Mouse (Mus musculus): ENCODE results near the gene Carm1. TPM values are rescaled to one million over a fixed set of nuclear protein-coding genes. Genes with fewer than 3 reads are reported as not detected.
A peak's percentile ranks its signal among the peaks of the same experiment; 100 is the strongest.
"Not testable (repeated sequence)": the region's sequence is repeated elsewhere in the genome, so short reads cannot be mapped to it uniquely, and the experiment has no call there.

The Carm1 gene
- total RNA-seq, 2 experiments from 2014 or later, result 56.9 to 65.4 TPM

- no peak for DNase-seq
- intact Hi-C loops (cut with DNase I), result no loop called here
Measured at GRCm38 (mm10) chr9:21536501-21536900, 10.2 kb upstream of the Carm1 start.

DNA sequence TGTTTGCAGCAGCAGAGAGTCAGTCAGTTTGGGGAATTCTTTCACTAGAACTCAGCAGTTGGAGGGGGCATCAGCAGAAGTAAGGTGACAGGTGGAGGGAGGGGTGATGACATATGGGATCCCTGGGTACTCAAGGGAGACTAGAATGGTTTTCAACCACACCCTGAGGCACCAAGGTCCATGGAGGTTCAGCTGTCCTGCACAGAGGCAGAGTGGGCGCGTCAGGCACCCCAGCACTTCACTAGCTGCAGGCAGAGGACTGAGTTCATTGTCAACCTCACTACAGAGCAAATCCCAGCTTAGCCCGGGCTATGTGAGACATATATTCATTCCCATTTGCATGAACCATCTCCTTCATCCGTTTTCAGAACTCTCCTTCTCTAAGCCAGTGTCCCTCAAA, 9.7 kb upstream of the Carm1 start:
- intact Hi-C loops (cut with DNase I), result no loop called here
- DNase-seq, result no peak

GRCm38 (mm10) chr9:21539981-21540753, 6.5 kb upstream of the Carm1 start:
- intact Hi-C loops (cut with DNase I), result no loop called here
- DNase-seq, result no peak

DNA sequence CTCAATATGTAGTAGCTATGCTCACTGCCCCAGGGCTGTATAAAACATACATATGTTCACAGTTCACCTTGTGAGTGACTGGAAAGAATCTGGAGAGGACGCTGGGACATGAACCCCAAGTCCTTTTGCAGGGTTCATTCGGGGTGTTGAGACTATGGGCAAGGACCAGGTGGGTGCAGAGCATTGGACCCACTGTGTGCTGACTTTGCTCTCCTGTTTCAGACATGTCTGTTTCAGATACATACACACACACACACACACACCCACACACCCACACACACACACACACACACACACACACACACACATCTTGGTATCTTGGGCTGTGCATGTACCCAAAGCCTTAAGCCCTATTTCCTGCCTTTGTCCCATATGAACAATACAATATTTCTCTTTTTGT, 4.7 kb upstream of the Carm1 start:
- intact Hi-C loops (cut with DNase I); DNase-seq: not testable (repeated sequence)

GRCm38 (mm10) chr9:21545351-21545915, 1.3 kb upstream of the Carm1 start:
- DNase-seq, result no peak
- intact Hi-C loops (cut with DNase I), result no loop called here

- peak; percentile 99 for DNase-seq
- intact Hi-C loops (cut with DNase I), result loop anchor here (2.0 kb wide), 2 partner anchors 35 to 45 kb away; partner anchors contain the start of gene Tmed1
Measured at GRCm38 (mm10) chr9:21545916-21546788, 542 bp upstream of the Carm1 start.

DNA sequence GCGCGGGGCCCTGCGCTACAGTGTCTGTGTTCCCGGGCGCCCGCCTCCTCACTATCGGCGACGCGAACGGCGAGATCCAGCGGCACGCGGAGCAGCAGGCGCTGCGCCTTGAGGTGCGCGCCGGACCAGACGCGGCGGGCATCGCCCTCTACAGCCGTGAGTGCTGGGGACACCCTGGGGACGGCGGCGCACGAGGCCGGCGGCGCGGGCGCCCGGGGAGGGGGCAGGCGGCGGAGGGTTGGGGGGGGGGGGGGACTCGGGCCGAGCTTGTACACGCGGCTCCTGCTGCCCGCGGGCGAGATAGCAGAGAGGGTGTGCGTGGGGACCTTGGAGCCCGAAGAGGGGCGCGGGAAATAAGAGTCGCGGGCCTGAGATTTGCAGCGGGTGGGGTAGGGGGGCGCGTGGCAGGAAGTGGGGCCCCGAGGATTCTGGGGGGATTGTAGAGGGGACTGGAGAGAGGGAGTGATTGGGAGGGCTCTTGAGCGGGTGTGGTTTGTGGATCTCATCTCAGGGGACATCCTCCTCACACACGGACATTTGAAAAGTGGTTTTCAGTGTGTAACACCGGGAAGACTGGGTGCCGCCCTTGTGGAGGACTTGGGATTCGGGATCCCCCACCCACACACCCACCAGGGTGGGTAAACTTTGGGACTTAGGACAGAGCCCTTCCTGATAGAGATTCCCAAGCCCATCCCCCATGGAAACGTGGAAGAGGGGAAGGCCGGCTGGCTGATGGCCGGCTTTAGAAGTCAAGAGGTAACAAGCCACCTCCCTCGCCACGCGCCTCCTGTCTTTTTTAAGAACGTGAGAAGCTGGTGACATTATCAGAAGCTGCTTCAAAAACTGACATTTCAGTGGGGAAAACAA, 614 bp downstream of the Carm1 start:
- DNase-seq, result peak; percentile 38 to 79
- intact Hi-C loops (cut with DNase I), result loop anchor here (2.0 kb wide), 2 partner anchors 37 to 43 kb away; partner anchors contain the start of gene Tmed1

DNA sequence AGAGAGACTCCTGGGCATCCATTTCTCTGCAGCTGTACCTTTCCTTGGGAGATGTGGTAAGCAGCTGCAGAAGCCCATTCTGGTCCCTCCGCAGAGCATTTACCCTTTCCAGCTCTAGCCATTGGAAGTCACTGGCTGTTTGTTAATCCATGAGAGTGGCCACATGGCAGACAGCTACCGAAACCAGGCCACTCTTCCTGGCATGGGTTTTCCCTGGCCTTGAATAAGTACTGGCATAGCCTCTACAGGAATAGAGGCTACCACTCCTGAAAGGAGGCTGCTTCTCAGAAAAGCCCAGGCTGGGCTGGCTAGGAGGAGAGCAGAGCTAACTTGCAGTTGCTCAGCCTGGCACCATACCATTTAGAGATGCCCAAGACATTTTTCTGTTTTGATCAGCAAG, 4.4 kb downstream of the Carm1 start:
- intact Hi-C loops (cut with DNase I), result no loop called here

DNA sequence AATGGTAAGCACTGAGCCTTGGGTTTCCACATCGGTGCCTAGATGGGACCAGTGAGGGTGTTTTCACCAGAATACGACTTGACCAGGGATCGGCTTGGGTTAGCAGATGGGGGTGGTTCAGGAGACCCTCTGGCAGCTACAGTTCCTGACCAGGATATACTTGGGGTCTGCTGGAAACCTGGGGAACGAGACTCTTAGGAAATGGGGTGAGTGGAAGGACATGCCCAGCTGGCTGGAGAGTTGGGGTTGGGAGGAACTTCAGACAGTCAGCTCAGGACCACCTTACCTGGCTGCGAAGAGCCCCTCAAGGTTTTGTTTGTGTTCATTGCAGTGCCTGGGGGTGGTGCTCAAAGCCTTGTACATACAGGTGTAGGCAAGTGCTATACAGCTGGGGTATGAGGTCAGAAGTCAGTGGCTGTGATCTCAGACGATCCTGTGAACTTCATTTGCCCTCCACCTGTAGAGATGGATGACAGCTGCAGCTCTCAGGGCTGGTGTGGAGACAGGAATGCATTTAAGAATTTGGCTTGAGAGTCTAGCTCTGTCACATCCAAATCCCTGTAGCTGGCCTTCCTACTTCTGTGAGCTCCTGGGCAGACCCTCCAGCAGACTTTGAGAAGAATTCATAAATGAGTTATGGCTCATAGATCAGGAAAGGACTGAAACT, 7.0 kb downstream of the Carm1 start:
- intact Hi-C loops (cut with DNase I), result no loop called here
- DNase-seq, result no peak

More for the DNA sequence above, 4.4 kb downstream of the Carm1 start:
- DNase-seq, result no peak

GRCm38 (mm10) chr9:21555198-21555742, 8.6 kb downstream of the Carm1 start:
- intact Hi-C loops (cut with DNase I), result no loop called here
- DNase-seq, result no peak

GRCm38 (mm10) chr9:21556996-21557395, 10.3 kb downstream of the Carm1 start:
- no peak for DNase-seq
- intact Hi-C loops (cut with DNase I), result no loop called here

- DNase-seq, result no peak
- intact Hi-C loops (cut with DNase I), result no loop called here
Measured at GRCm38 (mm10) chr9:21557556-21557955, 10.9 kb downstream of the Carm1 start.

- intact Hi-C loops (cut with DNase I), result no loop called here
- peak in 1 of 2 experiments; percentile 11 for DNase-seq
Measured at GRCm38 (mm10) chr9:21558366-21558765, 11.7 kb downstream of the Carm1 start.

DNA sequence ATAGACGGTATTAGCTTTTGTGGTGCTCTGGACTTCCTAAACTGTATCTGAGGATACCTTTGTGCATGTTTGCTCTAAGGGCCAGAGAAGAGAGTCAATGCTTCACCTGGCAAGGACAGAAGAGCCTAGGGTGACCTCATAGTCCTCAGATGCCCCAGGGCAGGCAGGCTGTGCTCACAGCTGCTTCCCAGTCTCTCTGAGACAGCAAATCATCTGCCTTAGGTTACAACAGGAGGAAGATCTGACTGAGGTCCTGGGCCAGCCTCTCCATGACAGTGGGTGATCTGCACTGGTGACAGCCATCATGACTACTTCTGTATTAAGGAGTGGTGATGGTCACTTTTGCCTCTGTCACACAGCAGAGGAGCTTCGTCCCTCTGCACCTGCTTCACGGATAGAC, 12.5 kb downstream of the Carm1 start:
- intact Hi-C loops (cut with DNase I), result no loop called here

GRCm38 (mm10) chr9:21564420-21564819, 17.7 kb downstream of the Carm1 start:
- intact Hi-C loops (cut with DNase I), result no loop called here
- no peak for DNase-seq

More for the DNA sequence above, 12.5 kb downstream of the Carm1 start:
- DNase-seq, result no peak

DNA sequence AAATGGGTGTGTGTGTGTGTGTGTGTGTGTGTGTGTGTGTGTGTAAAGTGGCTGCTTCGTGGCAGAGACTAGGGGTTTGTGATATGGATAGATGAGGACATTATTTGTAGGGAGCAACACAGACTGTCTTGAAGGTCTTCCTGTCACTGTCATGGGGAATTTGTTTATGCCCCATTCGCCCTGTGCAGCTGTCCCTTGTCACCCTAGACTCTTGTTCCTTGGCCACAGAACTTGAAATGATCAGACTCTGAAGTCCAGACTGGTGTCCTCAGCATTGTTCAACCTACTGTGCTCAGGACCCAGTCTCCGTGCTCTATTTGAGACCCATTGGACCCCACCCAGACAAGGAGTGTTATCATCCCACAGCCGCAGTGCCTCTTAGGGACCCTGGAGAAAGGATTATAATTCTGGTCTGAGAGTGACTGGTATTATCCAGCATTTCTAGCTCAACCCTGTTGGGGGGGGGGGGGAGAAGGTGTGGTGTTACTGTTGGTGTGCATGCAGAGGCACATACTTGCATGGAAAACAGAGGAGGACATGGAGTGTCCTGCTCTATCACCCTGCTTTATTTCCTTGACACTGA, 18.4 kb downstream of the Carm1 start:
- intact Hi-C loops (cut with DNase I), result no loop called here
- DNase-seq, result no peak

GRCm38 (mm10) chr9:21566538-21566937, 19.8 kb downstream of the Carm1 start:
- DNase-seq, result no peak
- intact Hi-C loops (cut with DNase I), result no loop called here

- DNase-seq, result no peak
- intact Hi-C loops (cut with DNase I), result no loop called here
Measured at GRCm38 (mm10) chr9:21567051-21567450, 20.4 kb downstream of the Carm1 start.

DNA sequence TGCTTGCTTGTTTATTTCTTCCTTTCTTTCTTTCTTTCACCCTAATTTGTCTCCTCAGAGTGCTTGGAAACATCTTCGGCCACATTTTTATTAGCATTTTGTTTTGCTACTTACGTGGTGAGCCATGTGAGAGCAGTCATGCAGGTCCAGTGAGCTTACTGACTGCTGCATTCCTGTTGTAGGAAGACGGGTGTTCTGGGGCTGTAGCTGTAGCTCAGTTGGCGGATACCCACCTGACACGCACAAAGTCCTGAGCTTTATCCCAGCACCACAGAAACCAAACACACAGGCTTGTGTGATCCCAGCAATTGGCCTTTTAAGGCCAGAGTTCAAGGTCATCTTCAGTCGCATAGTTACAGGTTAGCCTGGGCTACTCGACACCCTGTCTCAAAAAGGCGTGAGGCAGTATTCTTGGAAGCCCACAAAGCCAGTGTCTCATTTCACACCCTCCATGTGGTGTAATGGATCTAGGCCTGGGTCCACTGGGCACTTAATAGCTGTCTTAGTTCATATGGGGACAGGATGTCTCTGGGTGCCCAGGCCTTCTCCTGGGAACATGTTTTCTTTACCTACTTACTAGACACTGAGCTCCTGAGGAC, 22.1 kb downstream of the Carm1 start:
- intact Hi-C loops (cut with DNase I), result no loop called here
- no peak for DNase-seq
